Mouse (Mus musculus) MEL-GATA-1-ER (cell line): ENCODE measurements around the gene Zbtb44.
A peak's percentile ranks its signal among the peaks of the same experiment; 100 is the strongest.

Experiments used
- DNase-seq: peaks from one replicate; pipeline ENCODE4 v3.0.0-alpha.2; 2012; ENCODE audit warnings: low read depth; ENCODE audit errors: extremely low read depth

Gene Zbtb44

GRCm38 (mm10) chr9:31070706-31071105 lies 40.3 kb downstream of the Zbtb44 start:
- DNase-seq, result no peak

GRCm38 (mm10) chr9:31072256-31072655 lies 41.8 kb downstream of the Zbtb44 start:
- DNase-seq, result no peak

- no peak for DNase-seq
These were observed 43.4 kb downstream of the Zbtb44 start for GRCm38 (mm10) chr9:31073797-31074196.

GRCm38 (mm10) chr9:31074836-31075235 lies 44.4 kb downstream of the Zbtb44 start:
- DNase-seq, result no peak

GRCm38 (mm10) chr9:31080726-31081125 lies 50.3 kb downstream of the Zbtb44 start:
- DNase-seq, result no peak

- DNase-seq, result peak; percentile 52
These were observed 51.7 kb downstream of the Zbtb44 start for GRCm38 (mm10) chr9:31082054-31082666.

GRCm38 (mm10) chr9:31082771-31083170 lies 52.3 kb downstream of the Zbtb44 start:
- DNase-seq, result no peak

- DNase-seq, result no peak
These were observed 55.1 kb downstream of the Zbtb44 start for GRCm38 (mm10) chr9:31085556-31085955.

- peak; percentile 41 for DNase-seq
These were observed 55.8 kb downstream of the Zbtb44 start for GRCm38 (mm10) chr9:31086085-31086753.

- no peak for DNase-seq
These were observed 56.3 kb downstream of the Zbtb44 start for GRCm38 (mm10) chr9:31086754-31087145.

- no peak for DNase-seq
These were observed 57.0 kb downstream of the Zbtb44 start for GRCm38 (mm10) chr9:31087466-31087865.

GRCm38 (mm10) chr9:31088116-31088515 lies 57.7 kb downstream of the Zbtb44 start:
- no peak for DNase-seq

GRCm38 (mm10) chr9:31088883-31089282 lies 58.4 kb downstream of the Zbtb44 start:
- no peak for DNase-seq

GRCm38 (mm10) chr9:31089541-31089940 lies 59.1 kb downstream of the Zbtb44 start:
- no peak for DNase-seq

- no peak for DNase-seq
These were observed 59.9 kb downstream of the Zbtb44 start for GRCm38 (mm10) chr9:31090081-31091023.

GRCm38 (mm10) chr9:31091162-31091581 lies 60.7 kb downstream of the Zbtb44 start:
- DNase-seq, result no peak

GRCm38 (mm10) chr9:31092111-31092832 lies 61.8 kb downstream of the Zbtb44 start:
- DNase-seq, result no peak

GRCm38 (mm10) chr9:31092833-31093195 lies 62.4 kb downstream of the Zbtb44 start:
- no peak for DNase-seq

GRCm38 (mm10) chr9:31097088-31098082 lies 66.9 kb downstream of the Zbtb44 start:
- DNase-seq, result no peak

- DNase-seq, result no peak
These were observed 67.7 kb downstream of the Zbtb44 start for GRCm38 (mm10) chr9:31098118-31098517.
